Mouse (Mus musculus) embryonic facial prominence, embryonic 14.5 days (tissue): ENCODE data around the gene Cd300ld. TPM values are rescaled to one million over a fixed set of nuclear protein-coding genes. Genes with fewer than 3 reads are reported as not detected.

Experiments
- ATAC-seq: fragments of 200-750 bp; cut with Nextera tagmentation; 2 replicates; pipeline ENCODE4 v1.8.0; 2017; ENCODE audit warnings: low read depth, moderate number of reproducible peaks, moderate TSS enrichment
- DNase-seq: peaks from one replicate; pipeline ENCODE4 v3.0.0-alpha.2; 2015; ENCODE audit warnings: low spot score
- H3K27ac ChIP-seq: fragments of 300-500 bp; sonication (generic); replicated peaks from 2 replicates; pipeline ENCODE4 v1.5.1; 2014; ENCODE audit warnings: low read depth, mild to moderate bottlenecking, low read length, moderate library complexity
- H3K27me3 ChIP-seq: fragments of 300-500 bp; sonication (generic); replicated peaks from 2 replicates; pipeline ENCODE4 v1.6.1; 2014; ENCODE audit warnings: low read length; ENCODE audit not compliant: control insufficient read depth, insufficient read depth
- H3K36me3 ChIP-seq: fragments of 300-500 bp; sonication (generic); 2 replicates; pipeline ENCODE4 v1.6.1; 2014; ENCODE audit warnings: low read length, mixed read lengths; ENCODE audit not compliant: control insufficient read depth, insufficient read depth
- H3K4me1 ChIP-seq: fragments of 300-500 bp; sonication (generic); 2 replicates; pipeline ENCODE4 v1.6.1; 2014; ENCODE audit warnings: antibody characterized with exemption, low read length; ENCODE audit not compliant: control insufficient read depth, insufficient read depth
- H3K4me2 ChIP-seq: fragments of 300-500 bp; sonication (generic); 2 replicates; pipeline ENCODE4 v1.6.1; 2014; ENCODE audit warnings: low read depth, mild to moderate bottlenecking, low read length, moderate library complexity, mixed read lengths
- H3K4me3 ChIP-seq: fragments of 300-500 bp; sonication (generic); 2 replicates; pipeline ENCODE4 v1.5.1; 2014; ENCODE audit warnings: low read depth, mild to moderate bottlenecking, low read length
- H3K9ac ChIP-seq: fragments of 300-500 bp; sonication (generic); 2 replicates; pipeline ENCODE4 v1.6.1; 2014; ENCODE audit warnings: low read depth, mild to moderate bottlenecking, low read length, moderate library complexity, mixed read lengths
- H3K9me3 ChIP-seq: fragments of 300-500 bp; sonication (generic); 2 replicates; pipeline ENCODE4 v1.6.1; 2016; ENCODE audit warnings: low read length; ENCODE audit not compliant: control insufficient read depth
- WGBS: fragments of 180-500 bp; shearing (Covaris S2); extraction: QIAGEN DNeasy Blood & Tissue Kit; methylation state at CpG from one replicate; pipeline ENCODE4 v1.1.7; 2014; 5-methylcytosine and 5-hydroxymethylcytosine counted together
- polyA plus RNA-seq: library from polyadenylated mRNA; unstranded; fragments of >200 nt; fragmentation: Nextera tagmentation; extraction: Ambion mirVana; gene quantifications from 2 replicates; pipeline ENCODE4 v1.2.1, GENCODE M21; 2014

Cd300ld gene
- polyA plus RNA-seq, 1 experiment from 2014 or later, result 0.10 TPM

- H3K4me3 ChIP-seq, result no peak overlapping the region
- 53% methylated on average over 3 of the region's 3 CpGs for WGBS
- H3K27ac ChIP-seq, result no peak overlapping the region
- H3K9me3 ChIP-seq, result no peaks in the 10 kb centered on the region
- no peaks in the 10 kb centered on the region for H3K4me1 ChIP-seq
- H3K27me3 ChIP-seq, result no peaks in the 10 kb centered on the region
- no peaks in the 10 kb centered on the region for H3K36me3 ChIP-seq
- H3K9ac ChIP-seq, result no peak overlapping the region
- ATAC-seq (no peak), DNase-seq (peak; percentile 14)
- no peak overlapping the region for H3K4me2 ChIP-seq
Measured at GRCm38 (mm10) chr11:114965182-114965828, 24.4 kb downstream of the Cd300ld start.

DNA sequence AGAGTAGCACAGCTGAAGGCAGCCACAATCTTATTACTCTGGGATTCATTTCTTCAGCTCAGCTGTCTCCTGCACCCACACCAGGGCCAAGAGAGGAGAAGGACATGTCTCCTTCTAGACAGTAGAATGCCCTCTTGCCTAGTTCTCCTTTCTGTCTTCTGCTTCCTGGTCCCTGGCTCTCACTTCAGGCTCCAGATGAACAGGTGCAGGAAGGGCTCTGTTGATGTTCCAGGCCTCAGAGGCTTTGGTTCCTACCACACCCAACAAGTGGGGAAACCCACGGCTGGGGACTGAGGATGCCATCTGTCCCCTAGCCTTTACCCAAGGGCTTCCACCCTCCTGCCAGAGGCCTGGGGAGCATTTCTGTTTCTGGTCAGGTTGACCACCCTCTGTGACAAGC is 29.4 kb downstream of the Cd300ld start:
- DNase-seq, result no peak
- no peak overlapping the region for H3K4me2 ChIP-seq
- H3K9ac ChIP-seq, result no peak overlapping the region
- ATAC-seq, result no peak
- H3K36me3 ChIP-seq, result no peaks in the 10 kb centered on the region
- WGBS, result 59% methylated on average over 1 of the region's 1 CpGs
- H3K9me3 ChIP-seq, result no peaks in the 10 kb centered on the region
- H3K4me3 ChIP-seq, result no peak overlapping the region
- H3K4me1 ChIP-seq, result no peaks in the 10 kb centered on the region
- H3K27me3 ChIP-seq, result no peaks in the 10 kb centered on the region
- no peak overlapping the region for H3K27ac ChIP-seq

- DNase-seq (no peak), ATAC-seq (no peak)
- WGBS, result 51% methylated on average over 6 of the region's 6 CpGs
Measured at GRCm38 (mm10) chr11:114934144-114934543, 55.6 kb downstream of the Cd300ld start, which contains the start of gene Cd300lb. TSS of gene Cd300lb (minus strand) at chr11:114934386.

DNA sequence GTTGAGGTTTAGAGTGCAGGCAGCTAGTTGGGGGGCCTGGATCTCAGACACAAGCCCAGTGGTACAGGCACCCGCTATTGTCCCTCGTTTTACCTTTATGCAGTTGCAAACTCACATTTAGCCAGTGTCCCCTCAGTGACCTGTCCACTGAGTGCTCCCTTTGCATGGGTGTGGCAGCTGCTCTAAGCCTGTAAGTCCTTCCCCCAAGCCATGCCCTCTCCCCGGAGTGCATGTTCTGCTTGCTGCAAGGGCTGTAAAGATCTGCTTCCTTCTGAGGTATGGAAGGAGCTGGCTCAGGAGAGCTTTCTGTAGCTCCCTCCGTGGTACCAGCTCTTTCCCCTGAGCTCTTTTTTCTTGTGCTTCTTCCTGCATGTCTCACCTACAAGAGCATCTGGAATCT is 56.1 kb downstream of the Cd300ld start:
- Histone ChIP-seq H3K36me3 (no peaks in the 10 kb centered on the region), H3K27me3 (no peaks in the 10 kb centered on the region), H3K4me3 (no peak overlapping the region), H3K27ac (no peak overlapping the region), H3K9ac (no peak overlapping the region), H3K4me2 (no peak overlapping the region), H3K4me1 (no peaks in the 10 kb centered on the region), H3K9me3 (no peaks in the 10 kb centered on the region)
- DNase-seq (no peak), ATAC-seq (no peak)
- WGBS, result 84% methylated on average over 4 of the region's 4 CpGs

More at GRCm38 (mm10) chr11:114934144-114934543, 55.6 kb downstream of the Cd300ld start, which contains the start of gene Cd300lb:
- H3K9ac ChIP-seq, result no peak within 1 kb of the TSS
- no peak within 1 kb of the TSS for H3K4me3 ChIP-seq
- H3K4me1 ChIP-seq, result no peaks in the 10 kb centered on the region
- no peaks in the 10 kb centered on the region for H3K9me3 ChIP-seq
- no peaks in the 10 kb centered on the region for H3K27me3 ChIP-seq
- H3K36me3 ChIP-seq, result no peaks in the 10 kb centered on the region
- no peak within 1 kb of the TSS for H3K27ac ChIP-seq
- no peak within 1 kb of the TSS for H3K4me2 ChIP-seq

Other genes with a start within 250 kb of the Cd300ld start
- 2.1 TPM in 2 replicates for gene Kif19a, start 224.5 kb downstream of the Cd300ld start, polyA plus RNA-seq
- 3.2 and 4.5 TPM in 2 replicates for gene Btbd17, start 194.0 kb downstream of the Cd300ld start, polyA plus RNA-seq
- gene Gpr142, start 191.0 kb downstream of the Cd300ld start, polyA plus RNA-seq, result not detected in 2 replicates
- 39.6 and 40.3 TPM in 2 replicates for gene Gprc5c, start 138.8 kb downstream of the Cd300ld start, polyA plus RNA-seq
- gene Cd300a, start 99.9 kb downstream of the Cd300ld start, polyA plus RNA-seq, result 0.96 and 1.7 TPM in 2 replicates
- 0.39 and 0.49 TPM in 2 replicates for gene Cd300lb, start 55.5 kb downstream of the Cd300ld start, polyA plus RNA-seq
- gene Cd300c, start 20.8 kb downstream of the Cd300ld start, polyA plus RNA-seq, result not detected in 2 replicates
- gene Cd300c2, start 12.0 kb upstream of the Cd300ld start, polyA plus RNA-seq, result 3.2 and 3.5 TPM in 2 replicates
- not detected in 2 replicates for gene Cd300ld2, start 26.3 kb upstream of the Cd300ld start, polyA plus RNA-seq
- not detected in 2 replicates for gene Cd300ld4, start 37.1 kb upstream of the Cd300ld start, polyA plus RNA-seq
- gene Cd300ld5, start 47.8 kb upstream of the Cd300ld start, polyA plus RNA-seq, result not detected in 2 replicates
- not detected in 2 replicates for gene Cd300ld3, start 58.5 kb upstream of the Cd300ld start, polyA plus RNA-seq
- gene Cd300e, start 72.3 kb upstream of the Cd300ld start, polyA plus RNA-seq, result 0.10 TPM in 1 of 2 replicates, not detected in the other
- gene Rab37, start 101.5 kb upstream of the Cd300ld start, polyA plus RNA-seq, result 1.6 and 2.9 TPM in 2 replicates
- gene Cd300lf, start 144.1 kb upstream of the Cd300ld start, polyA plus RNA-seq, result 0.14 and 0.56 TPM in 2 replicates
- gene Slc9a3r1, start 173.4 kb upstream of the Cd300ld start, polyA plus RNA-seq, result 40.6 and 43.5 TPM in 2 replicates
- gene Tmem104, start 197.6 kb upstream of the Cd300ld start, polyA plus RNA-seq, result 12.5 and 14.9 TPM in 2 replicates
- gene Nat9, start 197.9 kb upstream of the Cd300ld start, polyA plus RNA-seq, result 20.0 and 23.3 TPM in 2 replicates